Mouse (Mus musculus) brown adipose tissue, adult 24 weeks (tissue): ENCODE results near the gene Ifi208. TPM values are rescaled to one million over a fixed set of nuclear protein-coding genes. Genes with fewer than 3 reads are reported as not detected.
A peak's percentile ranks its signal among the peaks of the same experiment; 100 is the strongest.
"Not testable (repeated sequence)": the region's sequence is repeated elsewhere in the genome, so short reads cannot be mapped to it uniquely, and the experiment has no call there.

Experiments
- H3K27ac ChIP-seq: fragments of 200-500 bp; replicated peaks from 2 replicates; pipeline ENCODE4 v1.5.1; 2012; ENCODE audit warnings: low read depth, mild to moderate bottlenecking, low read length
- H3K4me1 ChIP-seq: fragments of 200-500 bp; 2 replicates; pipeline ENCODE4 v1.6.1; 2012; ENCODE audit warnings: low read length, mixed read lengths; ENCODE audit not compliant: control insufficient read depth, insufficient read depth, insufficient read length
- H3K4me3 ChIP-seq: fragments of 200-500 bp; 2 replicates; pipeline ENCODE4 v1.5.1; 2012; ENCODE audit warnings: low read depth, mild to moderate bottlenecking, low read length, moderate library complexity; ENCODE audit not compliant: insufficient read depth
- polyA plus RNA-seq: library from polyadenylated mRNA; stranded (reverse); fragments of >200 nt; gene quantifications from 2 replicates; pipeline ENCODE4 v1.2.4, GENCODE M21; 2012; ENCODE audit not compliant: missing spikeins, insufficient read depth, insufficient read length

The Ifi208 gene
- 1.1 TPM in 1 of 2 replicates, not detected in the other for polyA plus RNA-seq

- not testable (repeated sequence) for H3K27ac ChIP-seq, H3K4me1 ChIP-seq, H3K4me3 ChIP-seq
These were observed at the start of gene Ifi208 for GRCm38 (mm10) chr1:173673458-173674097. Gene Ifi208 (plus strand): TSS chr1:173673675.

GRCm38 (mm10) chr1:173624052-173624451 is 49.4 kb upstream of the Ifi208 start:
- Histone ChIP-seq H3K4me1 (no peaks in the 10 kb centered on the region), H3K27ac (no peak overlapping the region), H3K4me3 (no peak overlapping the region)

- H3K4me1 ChIP-seq, result no peaks in the 10 kb centered on the region
- H3K4me3 ChIP-seq, result no peak overlapping the region
- no peak overlapping the region for H3K27ac ChIP-seq
These were observed 46.8 kb upstream of the Ifi208 start for GRCm38 (mm10) chr1:173626686-173627085.

- not testable (repeated sequence) for H3K4me1 ChIP-seq, H3K4me3 ChIP-seq, H3K27ac ChIP-seq
These were observed 42.9 kb upstream of the Ifi208 start, which contains the start of gene Ifi209 for GRCm38 (mm10) chr1:173630622-173631021. Gene Ifi209 (plus strand): TSS chr1:173630917.

GRCm38 (mm10) chr1:173633969-173634645 is 39.4 kb upstream of the Ifi208 start:
- H3K4me3 ChIP-seq, result no peak overlapping the region
- H3K4me1 ChIP-seq, result no peaks in the 10 kb centered on the region
- no peak overlapping the region for H3K27ac ChIP-seq

- Histone ChIP-seq H3K27ac (no peak overlapping the region), H3K4me3 (no peak overlapping the region), H3K4me1 (no peaks in the 10 kb centered on the region)
These were observed 28.1 kb upstream of the Ifi208 start for GRCm38 (mm10) chr1:173645393-173645792.

- Histone ChIP-seq H3K4me1 (no peaks in the 10 kb centered on the region), H3K27ac (no peak overlapping the region), H3K4me3 (no peak overlapping the region)
These were observed 15.5 kb upstream of the Ifi208 start for GRCm38 (mm10) chr1:173657973-173658372.

GRCm38 (mm10) chr1:173678605-173679004 is 5.1 kb downstream of the Ifi208 start:
- H3K4me3 ChIP-seq, H3K27ac ChIP-seq, H3K4me1 ChIP-seq: not testable (repeated sequence)

- Histone ChIP-seq H3K27ac (no peak overlapping the region), H3K4me3 (no peak overlapping the region), H3K4me1 (no peaks in the 10 kb centered on the region)
These were observed 20.8 kb downstream of the Ifi208 start for GRCm38 (mm10) chr1:173694270-173694669.

- Histone ChIP-seq H3K27ac (no peak overlapping the region), H3K4me3 (no peak overlapping the region), H3K4me1 (no peaks in the 10 kb centered on the region)
These were observed 59.7 kb downstream of the Ifi208 start for GRCm38 (mm10) chr1:173733219-173733618.

- H3K27ac ChIP-seq, H3K4me3 ChIP-seq, H3K4me1 ChIP-seq: not testable (repeated sequence)
These were observed 61.5 kb downstream of the Ifi208 start for GRCm38 (mm10) chr1:173735015-173735414.

GRCm38 (mm10) chr1:173736986-173737385 is 63.5 kb downstream of the Ifi208 start:
- Histone ChIP-seq H3K27ac (no peak overlapping the region), H3K4me3 (no peak overlapping the region), H3K4me1 (no peaks in the 10 kb centered on the region)

GRCm38 (mm10) chr1:173740537-173740936 is 67.1 kb downstream of the Ifi208 start:
- H3K4me1 ChIP-seq, result peaks cover 3% of the 10 kb centered on the region; the same call in 1 of the 2 replicates
- no peak overlapping the region for H3K27ac ChIP-seq
- H3K4me3 ChIP-seq, result no peak overlapping the region; the same call in 1 of the 2 replicates

- Histone ChIP-seq H3K27ac (peak within 1 kb of the TSS; percentile 89), H3K4me1 (peaks cover 3% of the 10 kb centered on the region; the same call in 1 of the 2 replicates), H3K4me3 (peak within 1 kb of the TSS; percentile 66)
These were observed 68.2 kb downstream of the Ifi208 start, which contains the start of gene Ifi207 for GRCm38 (mm10) chr1:173741656-173742055. Gene Ifi207 (minus strand): TSS chr1:173741747.

GRCm38 (mm10) chr1:173742262-173742661 is 68.8 kb downstream of the Ifi208 start:
- Histone ChIP-seq H3K4me1 (peaks cover 3% of the 10 kb centered on the region; the same call in 1 of the 2 replicates), H3K27ac (peak overlapping the region; percentile 55; the same call in 1 of the 2 replicates), H3K4me3 (no peak overlapping the region)
